Mouse (Mus musculus): ENCODE results near the gene Pi4k2a. TPM values are rescaled to one million over a fixed set of nuclear protein-coding genes. Genes with fewer than 3 reads are reported as not detected.
A peak's percentile ranks its signal among the peaks of the same experiment; 100 is the strongest.

Pi4k2a gene
- polyA plus RNA-seq, 1 experiment from 2014 or later: 17.2 TPM

DNA sequence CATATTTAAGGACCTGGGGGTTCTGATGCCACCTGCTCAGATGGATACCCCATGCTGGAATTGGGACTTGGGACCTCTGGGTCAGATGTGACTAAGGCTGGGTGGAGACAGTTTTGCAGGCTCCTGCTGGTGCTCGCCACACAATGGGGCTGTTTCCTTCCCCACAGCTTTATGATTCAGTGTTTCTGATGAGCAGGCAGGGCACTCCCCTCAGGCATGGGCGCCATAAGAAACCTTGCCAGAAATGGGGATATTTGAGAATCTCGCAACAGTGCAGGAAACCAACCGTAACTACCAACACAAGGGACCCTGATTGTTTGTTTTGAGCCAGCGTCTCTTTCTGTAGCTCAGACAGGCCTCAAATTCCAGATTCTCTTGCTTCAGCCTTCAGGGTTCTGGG, 40.8 kb downstream of the Pi4k2a start:
- WGBS: 65% methylated on average over 5 of the region's 5 CpGs
- Histone ChIP-seq H3K36me3 (ENCODE audit: control insufficient read depth, insufficient read depth, low read length) (no peaks in the 10 kb centered on the region), H3K4me1 (ENCODE audit: control insufficient read depth, insufficient read depth, low read length) (peaks cover 4% of the 10 kb centered on the region), H3K9ac (replicated peaks; ENCODE audit: low read depth, low read length) (no peak overlapping the region), H3K9me3 (ENCODE audit: control insufficient read depth, low read depth, low read length) (no peaks in the 10 kb centered on the region), H3K4me3 (ENCODE audit: low read depth, low read length) (no peak overlapping the region), H3K27me3 (ENCODE audit: control insufficient read depth, insufficient read depth, low read length) (no peaks in the 10 kb centered on the region), H3K4me2 (replicated peaks; ENCODE audit: low read depth, low read length) (no peak overlapping the region), H3K27ac (ENCODE audit: low read length) (0 out of 2 replicates have a peak overlapping the region, but pooled peaks have one; percentile 4)
- no peak for ATAC-seq (ENCODE audit: insufficient number of reproducible peaks, insufficient read depth, low FRiP score, low read depth)

DNA sequence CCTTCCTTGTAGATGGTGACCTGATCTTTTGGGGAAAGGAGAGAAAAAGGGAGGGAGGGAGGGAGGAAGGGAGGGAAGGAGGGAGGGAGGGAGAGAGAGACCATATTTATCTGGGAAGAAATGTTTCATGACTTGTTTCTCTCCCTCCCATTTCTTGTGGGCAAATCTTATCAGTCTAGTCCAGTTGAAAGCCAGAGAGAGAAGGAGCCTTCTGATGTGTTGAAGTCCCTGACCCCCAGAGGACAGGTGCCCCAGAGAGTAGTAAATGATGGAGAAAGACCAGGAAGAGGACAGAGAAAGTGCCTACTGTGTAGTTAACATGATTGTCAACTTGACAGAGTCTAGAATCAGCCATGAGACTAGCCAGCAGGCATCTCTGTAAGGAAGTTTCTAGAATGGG, 44.8 kb downstream of the Pi4k2a start:
- H3K9me3 ChIP-seq (ENCODE audit: control insufficient read depth, low read depth, low read length): no peaks in the 10 kb centered on the region
- H3K4me2 ChIP-seq (replicated peaks; ENCODE audit: low read depth, low read length): no peak overlapping the region
- no peak overlapping the region for H3K9ac ChIP-seq (replicated peaks; ENCODE audit: low read depth, low read length)
- no peak overlapping the region for H3K27ac ChIP-seq (ENCODE audit: low read length)
- H3K4me3 ChIP-seq (ENCODE audit: low read depth, low read length): no peak overlapping the region
- H3K4me1 ChIP-seq (ENCODE audit: control insufficient read depth, insufficient read depth, low read length): no peaks in the 10 kb centered on the region
- H3K27me3 ChIP-seq (ENCODE audit: control insufficient read depth, insufficient read depth, low read length): no peaks in the 10 kb centered on the region
- no peak for ATAC-seq (ENCODE audit: insufficient number of reproducible peaks, insufficient read depth, low FRiP score, low read depth)
- H3K36me3 ChIP-seq (ENCODE audit: control insufficient read depth, insufficient read depth, low read length): no peaks in the 10 kb centered on the region

DNA sequence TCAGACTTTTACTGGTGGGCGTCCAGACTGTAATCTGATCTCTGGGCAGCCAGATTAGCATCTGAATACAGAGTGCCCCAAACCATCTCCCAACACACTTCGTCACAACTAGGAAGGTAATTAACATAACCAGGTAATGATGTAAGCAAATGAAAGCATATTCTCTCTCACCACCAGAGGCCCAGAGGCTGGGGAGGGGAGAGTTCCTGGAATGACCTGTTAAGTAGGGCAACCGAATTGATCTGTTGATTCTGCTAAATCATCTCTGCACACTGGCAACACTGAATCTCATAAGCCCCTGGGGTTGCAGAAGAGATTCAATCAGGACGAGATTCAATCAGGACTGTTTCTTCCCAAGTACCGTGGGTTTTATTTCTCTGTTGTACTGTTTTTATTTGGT, 45.9 kb downstream of the Pi4k2a start:
- no peak overlapping the region for H3K27ac ChIP-seq (ENCODE audit: low read length)
- H3K27me3 ChIP-seq (ENCODE audit: control insufficient read depth, insufficient read depth, low read length): no peaks in the 10 kb centered on the region
- ATAC-seq (ENCODE audit: insufficient number of reproducible peaks, insufficient read depth, low FRiP score, low read depth): no peak
- H3K4me3 ChIP-seq (ENCODE audit: low read depth, low read length): no peak overlapping the region
- no peaks in the 10 kb centered on the region for H3K9me3 ChIP-seq (ENCODE audit: control insufficient read depth, low read depth, low read length)
- no peak overlapping the region for H3K9ac ChIP-seq (replicated peaks; ENCODE audit: low read depth, low read length)
- WGBS: 32% methylated on average over 5 of the region's 5 CpGs
- H3K4me2 ChIP-seq (replicated peaks; ENCODE audit: low read depth, low read length): no peak overlapping the region
- H3K4me1 ChIP-seq (ENCODE audit: control insufficient read depth, insufficient read depth, low read length): no peaks in the 10 kb centered on the region
- no peaks in the 10 kb centered on the region for H3K36me3 ChIP-seq (ENCODE audit: control insufficient read depth, insufficient read depth, low read length)

GRCm38 (mm10) chr19:42137167-42137672, 47.0 kb downstream of the Pi4k2a start:
- no peak overlapping the region for H3K9ac ChIP-seq (replicated peaks; ENCODE audit: low read depth, low read length)
- H3K9me3 ChIP-seq (ENCODE audit: control insufficient read depth, low read depth, low read length): no peaks in the 10 kb centered on the region
- H3K4me2 ChIP-seq (replicated peaks; ENCODE audit: low read depth, low read length): no peak overlapping the region
- WGBS: 91% methylated on average over 4 of the region's 4 CpGs
- H3K27me3 ChIP-seq (ENCODE audit: control insufficient read depth, insufficient read depth, low read length): no peaks in the 10 kb centered on the region
- H3K36me3 ChIP-seq (ENCODE audit: control insufficient read depth, insufficient read depth, low read length): no peaks in the 10 kb centered on the region
- no peak for ATAC-seq (ENCODE audit: insufficient number of reproducible peaks, insufficient read depth, low FRiP score, low read depth)
- no peak overlapping the region for H3K4me3 ChIP-seq (ENCODE audit: low read depth, low read length)
- H3K4me1 ChIP-seq (ENCODE audit: control insufficient read depth, insufficient read depth, low read length): no peaks in the 10 kb centered on the region
- no peak overlapping the region for H3K27ac ChIP-seq (ENCODE audit: low read length)

DNA sequence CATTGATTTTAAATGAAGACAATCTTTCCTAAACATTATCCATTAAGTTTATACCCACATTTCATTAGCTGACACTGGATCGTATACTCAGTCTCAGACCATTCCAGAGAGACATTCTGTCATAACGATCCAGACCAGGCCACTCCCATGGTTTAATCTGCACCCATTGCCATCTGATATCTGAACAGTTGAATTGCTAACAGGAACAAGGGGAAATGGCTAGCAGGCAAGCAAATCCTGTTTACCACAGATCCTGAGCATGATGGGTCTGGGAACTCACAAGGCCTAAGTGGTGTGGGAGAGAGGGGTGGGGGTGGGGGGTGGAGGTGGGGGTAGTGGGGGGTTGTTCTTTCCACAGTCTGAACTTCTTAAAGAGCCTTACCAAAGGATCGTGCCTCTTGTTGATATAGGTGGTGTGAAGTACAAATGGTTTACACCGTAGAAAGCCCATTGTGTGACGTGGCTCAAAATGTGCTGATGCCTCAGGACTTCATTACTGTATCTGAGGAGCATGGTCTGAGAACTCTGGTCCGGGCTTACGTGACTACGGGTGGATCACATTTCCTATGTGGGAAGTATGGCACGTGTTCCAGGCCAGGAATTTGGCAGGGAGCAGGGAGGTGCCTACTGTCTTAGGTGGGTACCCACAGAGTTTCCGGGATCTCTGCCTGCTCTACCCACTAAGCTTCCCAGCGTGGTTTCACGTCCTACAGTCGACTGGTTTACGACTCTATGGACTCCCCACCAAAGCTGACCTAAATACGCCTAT, 48.4 kb downstream of the Pi4k2a start:
- WGBS: 82% methylated on average over 15 of the region's 15 CpGs
- no peaks in the 10 kb centered on the region for H3K4me1 ChIP-seq (ENCODE audit: control insufficient read depth, insufficient read depth, low read length)

GRCm38 (mm10) chr19:42139724-42140517, 49.7 kb downstream of the Pi4k2a start:
- no peaks in the 10 kb centered on the region for H3K27me3 ChIP-seq (ENCODE audit: control insufficient read depth, insufficient read depth, low read length)
- no peak overlapping the region for H3K9ac ChIP-seq (replicated peaks; ENCODE audit: low read depth, low read length)
- no peaks in the 10 kb centered on the region for H3K36me3 ChIP-seq (ENCODE audit: control insufficient read depth, insufficient read depth, low read length)
- H3K4me2 ChIP-seq (replicated peaks; ENCODE audit: low read depth, low read length): no peak overlapping the region
- 75% methylated on average over 5 of the region's 5 CpGs for WGBS
- no peak for ATAC-seq (ENCODE audit: insufficient number of reproducible peaks, insufficient read depth, low FRiP score, low read depth)
- no peaks in the 10 kb centered on the region for H3K4me1 ChIP-seq (ENCODE audit: control insufficient read depth, insufficient read depth, low read length)
- H3K9me3 ChIP-seq (ENCODE audit: control insufficient read depth, low read depth, low read length): no peaks in the 10 kb centered on the region
- H3K27ac ChIP-seq (ENCODE audit: low read length): no peak overlapping the region
- no peak overlapping the region for H3K4me3 ChIP-seq (ENCODE audit: low read depth, low read length)

More for the DNA sequence above, 48.4 kb downstream of the Pi4k2a start:
- Histone ChIP-seq H3K27ac (ENCODE audit: low read length) (no peak overlapping the region), H3K4me3 (ENCODE audit: low read depth, low read length) (no peak overlapping the region), H3K36me3 (ENCODE audit: control insufficient read depth, insufficient read depth, low read length) (no peaks in the 10 kb centered on the region), H3K9me3 (ENCODE audit: control insufficient read depth, low read depth, low read length) (no peaks in the 10 kb centered on the region), H3K27me3 (ENCODE audit: control insufficient read depth, insufficient read depth, low read length) (no peaks in the 10 kb centered on the region), H3K4me2 (replicated peaks; ENCODE audit: low read depth, low read length) (no peak overlapping the region), H3K9ac (replicated peaks; ENCODE audit: low read depth, low read length) (no peak overlapping the region)
- no peak for ATAC-seq (ENCODE audit: insufficient number of reproducible peaks, insufficient read depth, low FRiP score, low read depth)

DNA sequence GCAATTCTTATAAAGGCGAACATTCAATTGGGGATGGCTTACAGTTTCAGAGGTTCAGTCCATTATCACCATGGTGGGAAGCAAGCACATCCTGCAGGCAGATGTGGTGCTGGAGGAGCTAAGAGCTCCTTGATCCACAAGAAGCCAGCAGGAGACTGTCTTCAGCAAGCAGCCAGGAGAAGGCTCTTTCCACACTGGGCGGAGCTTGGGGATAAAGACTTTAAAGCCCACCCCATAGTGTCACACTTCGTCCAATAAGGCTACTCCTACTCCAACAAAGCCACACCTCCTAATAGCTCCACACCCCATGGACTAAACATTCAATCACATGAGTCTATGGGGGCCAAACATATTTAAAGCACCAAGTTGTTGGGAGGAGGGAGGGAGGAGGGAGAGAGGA, 51.7 kb downstream of the Pi4k2a start:
- Histone ChIP-seq H3K4me1 (ENCODE audit: control insufficient read depth, insufficient read depth, low read length) (no peaks in the 10 kb centered on the region), H3K36me3 (ENCODE audit: control insufficient read depth, insufficient read depth, low read length) (no peaks in the 10 kb centered on the region), H3K9ac (replicated peaks; ENCODE audit: low read depth, low read length) (no peak overlapping the region), H3K27ac (ENCODE audit: low read length) (no peak overlapping the region), H3K27me3 (ENCODE audit: control insufficient read depth, insufficient read depth, low read length) (no peaks in the 10 kb centered on the region), H3K4me3 (ENCODE audit: low read depth, low read length) (no peak overlapping the region), H3K9me3 (ENCODE audit: control insufficient read depth, low read depth, low read length) (no peaks in the 10 kb centered on the region), H3K4me2 (replicated peaks; ENCODE audit: low read depth, low read length) (no peak overlapping the region)
- 77% methylated on average over 3 of the region's 3 CpGs for WGBS
- ATAC-seq (ENCODE audit: insufficient number of reproducible peaks, insufficient read depth, low FRiP score, low read depth): no peak

- Histone ChIP-seq H3K4me1 (ENCODE audit: control insufficient read depth, insufficient read depth, low read length) (no peaks in the 10 kb centered on the region), H3K27me3 (ENCODE audit: control insufficient read depth, insufficient read depth, low read length) (no peaks in the 10 kb centered on the region), H3K9ac (replicated peaks; ENCODE audit: low read depth, low read length) (no peak overlapping the region), H3K36me3 (ENCODE audit: control insufficient read depth, insufficient read depth, low read length) (no peaks in the 10 kb centered on the region), H3K27ac (ENCODE audit: low read length) (no peak overlapping the region), H3K4me3 (ENCODE audit: low read depth, low read length) (no peak overlapping the region), H3K9me3 (ENCODE audit: control insufficient read depth, low read depth, low read length) (no peaks in the 10 kb centered on the region), H3K4me2 (replicated peaks; ENCODE audit: low read depth, low read length) (no peak overlapping the region)
- no peak for ATAC-seq (ENCODE audit: insufficient number of reproducible peaks, insufficient read depth, low FRiP score, low read depth)
- WGBS: 83% methylated on average over 2 of the region's 2 CpGs
Measured at GRCm38 (mm10) chr19:42142757-42143156, 52.5 kb downstream of the Pi4k2a start.

Measured in stomach, embryonic 14.5 days (tissue).